Mouse (Mus musculus) gastrocnemius, postnatal 36 days (tissue): ENCODE measurements around the gene Igf1r. TPM values are rescaled to one million over a fixed set of nuclear protein-coding genes. Genes with fewer than 3 reads are reported as not detected.

Experiments
- DNase-seq, 2 experiments: peaks; one replicate each; pipeline ENCODE4 v3.0.0; 2022
- intact Hi-C: fragments of 180-260 bp; cut with DNase I; formaldehyde crosslinking; loops from one replicate; pipeline ENCODE4 v1.15.1; 2025
- total RNA-seq, 2 experiments: library from RNA; stranded (reverse); gene quantifications; 2 replicates each; pipeline ENCODE4 v1.2.3; 2021

Igf1r gene
- total RNA-seq, 2 experiments from 2014 or later: 6.9 to 10.5 TPM

- DNase-seq: no peak
- intact Hi-C loops: no loop called here
These were observed 256.4 kb downstream of the Igf1r start for GRCm38 (mm10) chr7:68209039-68209438.

GRCm38 (mm10) chr7:68210417-68210816 lies 257.8 kb downstream of the Igf1r start:
- no peak for DNase-seq
- intact Hi-C loops: loop anchor here (5.0 kb wide), 1 partner anchor 48 kb away; no protein-coding TSS in a partner anchor

- no peak for DNase-seq
- intact Hi-C loops: loop anchor here (5.0 kb wide), 1 partner anchor 50 kb away; no protein-coding TSS in a partner anchor
These were observed 259.3 kb downstream of the Igf1r start for GRCm38 (mm10) chr7:68211883-68212282.

- DNase-seq: no peak
- intact Hi-C loops: loop anchor here (5.0 kb wide), 1 partner anchor 52 kb away; no protein-coding TSS in a partner anchor
These were observed 261.2 kb downstream of the Igf1r start for GRCm38 (mm10) chr7:68213842-68214241.

- DNase-seq: peak; percentile 81 to 84
- intact Hi-C loops: loop anchor here (5.0 kb wide), 2 partner anchors 62 to 87 kb away; no protein-coding TSS in a partner anchor
These were observed 263.0 kb downstream of the Igf1r start for GRCm38 (mm10) chr7:68215522-68216070.

GRCm38 (mm10) chr7:68218879-68219278 lies 266.3 kb downstream of the Igf1r start:
- intact Hi-C loops: loop anchor here (5.0 kb wide), 2 partner anchors 58 to 83 kb away; no protein-coding TSS in a partner anchor
- DNase-seq: no peak

GRCm38 (mm10) chr7:68221677-68222230 lies 269.1 kb downstream of the Igf1r start:
- intact Hi-C loops: loop anchor here (5.0 kb wide), 1 partner anchor 41 kb away; the partner anchor contains the start of gene Pgpep1l

GRCm38 (mm10) chr7:68223356-68223808 lies 270.8 kb downstream of the Igf1r start:
- intact Hi-C loops: loop anchor here (5.0 kb wide), 1 partner anchor 39 kb away; the partner anchor contains the start of gene Pgpep1l
- DNase-seq: peak; percentile 64 to 71

More at GRCm38 (mm10) chr7:68221677-68222230, 269.1 kb downstream of the Igf1r start:
- DNase-seq: no peak

- no peak for DNase-seq
- intact Hi-C loops: loop anchor here (5.0 kb wide), 1 partner anchor 38 kb away; the partner anchor contains the start of gene Pgpep1l
These were observed 271.4 kb downstream of the Igf1r start for GRCm38 (mm10) chr7:68224006-68224405.

- intact Hi-C loops: no loop called here
- DNase-seq: no peak
These were observed 272.9 kb downstream of the Igf1r start for GRCm38 (mm10) chr7:68225427-68226054.

- intact Hi-C loops: no loop called here
- DNase-seq: no peak
These were observed 274.4 kb downstream of the Igf1r start for GRCm38 (mm10) chr7:68227021-68227420.

- intact Hi-C loops: no loop called here
These were observed 275.0 kb downstream of the Igf1r start for GRCm38 (mm10) chr7:68227621-68228020.

GRCm38 (mm10) chr7:68228491-68228890 lies 275.9 kb downstream of the Igf1r start:
- intact Hi-C loops: no loop called here
- no peak for DNase-seq

More at GRCm38 (mm10) chr7:68227621-68228020, 275.0 kb downstream of the Igf1r start:
- no peak for DNase-seq

- no peak for DNase-seq
- intact Hi-C loops: no loop called here
These were observed 278.2 kb downstream of the Igf1r start for GRCm38 (mm10) chr7:68230831-68231230.

GRCm38 (mm10) chr7:68232521-68232920 lies 279.9 kb downstream of the Igf1r start:
- intact Hi-C loops: no loop called here
- no peak for DNase-seq

GRCm38 (mm10) chr7:68233619-68234223 lies 281.1 kb downstream of the Igf1r start:
- DNase-seq: no peak
- intact Hi-C loops: no loop called here

- no peak for DNase-seq
- intact Hi-C loops: no loop called here
These were observed 284.2 kb downstream of the Igf1r start for GRCm38 (mm10) chr7:68236817-68237216.

- no peak for DNase-seq
- intact Hi-C loops: no loop called here
These were observed 286.7 kb downstream of the Igf1r start for GRCm38 (mm10) chr7:68239220-68239827.

- no peak for DNase-seq
- intact Hi-C loops: no loop called here
These were observed 288.6 kb downstream of the Igf1r start for GRCm38 (mm10) chr7:68241205-68241604.

- no peak for DNase-seq
- intact Hi-C loops: no loop called here
These were observed 293.1 kb downstream of the Igf1r start for GRCm38 (mm10) chr7:68245681-68246080.
